Mouse (Mus musculus) neural tube, embryonic 12.5 days (tissue): ENCODE measurements around the gene Slc35e2. TPM values are rescaled to one million over a fixed set of nuclear protein-coding genes. Genes with fewer than 3 reads are reported as not detected.
"Not testable (repeated sequence)": the region's sequence is repeated elsewhere in the genome, so short reads cannot be mapped to it uniquely, and the experiment has no call there.

Source experiments
- ATAC-seq: fragments of 200-750 bp; cut with Nextera tagmentation; 2 replicates; pipeline ENCODE4 v1.8.0; 2017; ENCODE audit warnings: low read depth, mild to moderate bottlenecking, moderate TSS enrichment, moderate library complexity; ENCODE audit not compliant: low FRiP score
- H3K27ac ChIP-seq: fragments of 300-500 bp; sonication (generic); 2 replicates; pipeline ENCODE4 v1.5.1; 2016
- H3K27me3 ChIP-seq: fragments of 300-500 bp; sonication (generic); replicated peaks from 2 replicates; pipeline ENCODE4 v1.6.1; 2016; ENCODE audit warnings: mild to moderate bottlenecking
- H3K36me3 ChIP-seq: fragments of 300-500 bp; sonication (generic); 2 replicates; pipeline ENCODE4 v1.6.1; 2016; ENCODE audit warnings: mild to moderate bottlenecking
- H3K4me1 ChIP-seq: fragments of 300-500 bp; sonication (generic); 2 replicates; pipeline ENCODE4 v1.6.1; 2016
- H3K4me2 ChIP-seq: fragments of 300-500 bp; sonication (generic); replicated peaks from 2 replicates; pipeline ENCODE4 v1.6.1; 2016; ENCODE audit warnings: mild to moderate bottlenecking
- H3K4me3 ChIP-seq: fragments of 300-500 bp; sonication (generic); 2 replicates; pipeline ENCODE4 v1.5.1; 2016
- H3K9ac ChIP-seq: fragments of 300-500 bp; sonication (generic); 2 replicates; pipeline ENCODE4 v1.6.1; 2016; ENCODE audit warnings: mild to moderate bottlenecking
- H3K9me3 ChIP-seq: fragments of 300-500 bp; sonication (generic); 2 replicates; pipeline ENCODE4 v1.6.1; 2016; ENCODE audit warnings: mild to moderate bottlenecking
- WGBS: fragments of 180-500 bp; shearing (Covaris S2); methylation state at CpG from one replicate; pipeline ENCODE4 v1.1.7; 2016; 5-methylcytosine and 5-hydroxymethylcytosine counted together
- polyA plus RNA-seq: library from polyadenylated mRNA; unstranded; fragments of >200 nt; fragmentation: Nextera tagmentation; extraction: Ambion mirVana; gene quantifications from 2 replicates; pipeline ENCODE4 v1.2.1, GENCODE M21; 2016

Gene Slc35e2
- polyA plus RNA-seq, 1 experiment from 2014 or later = 16.7 TPM

- no peak overlapping the region for H3K9ac ChIP-seq
- H3K4me3 ChIP-seq = no peak overlapping the region
- WGBS = 75% methylated on average over 8 of the region's 8 CpGs
Measured at GRCm38 (mm10) chr4:155566555-155566954, 34.7 kb upstream of the Slc35e2 start.

GRCm38 (mm10) chr4:155568170-155568569 lies 33.0 kb upstream of the Slc35e2 start:
- H3K27me3 ChIP-seq = no peaks in the 10 kb centered on the region
- H3K27ac ChIP-seq = no peak overlapping the region
- no peaks in the 10 kb centered on the region for H3K36me3 ChIP-seq
- no peaks in the 10 kb centered on the region for H3K9me3 ChIP-seq
- ATAC-seq = no peak
- WGBS = 8% methylated on average over 2 of the region's 2 CpGs
- H3K4me1 ChIP-seq = peaks cover 12% of the 10 kb centered on the region
- no peak overlapping the region for H3K9ac ChIP-seq
- H3K4me3 ChIP-seq = no peak overlapping the region
- no peak overlapping the region for H3K4me2 ChIP-seq

More at GRCm38 (mm10) chr4:155566555-155566954, 34.7 kb upstream of the Slc35e2 start:
- Histone ChIP-seq H3K36me3 (no peaks in the 10 kb centered on the region), H3K4me2 (no peak overlapping the region), H3K27ac (no peak overlapping the region), H3K27me3 (no peaks in the 10 kb centered on the region), H3K4me1 (peaks cover 25% of the 10 kb centered on the region), H3K9me3 (no peaks in the 10 kb centered on the region)
- ATAC-seq = no peak

GRCm38 (mm10) chr4:155568632-155569370 lies 32.4 kb upstream of the Slc35e2 start:
- Histone ChIP-seq H3K27me3 (no peaks in the 10 kb centered on the region), H3K4me1 (peaks cover 12% of the 10 kb centered on the region), H3K4me2 (no peak overlapping the region), H3K9me3 (no peaks in the 10 kb centered on the region), H3K9ac (no peak overlapping the region), H3K27ac (no peak overlapping the region), H3K36me3 (no peaks in the 10 kb centered on the region), H3K4me3 (no peak overlapping the region)
- no peak for ATAC-seq
- WGBS = 88% methylated on average over 7 of the region's 7 CpGs

- 96% methylated on average over 6 of the region's 6 CpGs for WGBS
- no peaks in the 10 kb centered on the region for H3K36me3 ChIP-seq
- H3K9me3 ChIP-seq = no peaks in the 10 kb centered on the region
- no peak overlapping the region for H3K4me3 ChIP-seq
- no peak overlapping the region for H3K9ac ChIP-seq
- peaks cover 3% of the 10 kb centered on the region for H3K4me1 ChIP-seq
- no peak for ATAC-seq
- no peak overlapping the region for H3K27ac ChIP-seq
- no peak overlapping the region for H3K4me2 ChIP-seq
- H3K27me3 ChIP-seq = no peaks in the 10 kb centered on the region
Measured at GRCm38 (mm10) chr4:155569818-155570217, 31.4 kb upstream of the Slc35e2 start.

- not testable (repeated sequence) for H3K4me3 ChIP-seq, H3K27ac ChIP-seq, H3K4me1 ChIP-seq, ATAC-seq, H3K27me3 ChIP-seq, H3K36me3 ChIP-seq, H3K9me3 ChIP-seq, H3K4me2 ChIP-seq, H3K9ac ChIP-seq
- 94% methylated on average over 11 of the region's 11 CpGs for WGBS
Measured at GRCm38 (mm10) chr4:155570315-155570714, 30.9 kb upstream of the Slc35e2 start.

- Histone ChIP-seq H3K9me3 (no peaks in the 10 kb centered on the region), H3K36me3 (peaks cover 1% of the 10 kb centered on the region; the same call in 1 of the 2 replicates), H3K4me3 (no peak overlapping the region), H3K9ac (no peak overlapping the region), H3K4me1 (no peaks in the 10 kb centered on the region), H3K27me3 (no peaks in the 10 kb centered on the region), H3K27ac (no peak overlapping the region), H3K4me2 (no peak overlapping the region)
- ATAC-seq = no peak
- 87% methylated on average over 2 of the region's 2 CpGs for WGBS
Measured at GRCm38 (mm10) chr4:155571442-155571841, 29.8 kb upstream of the Slc35e2 start.

GRCm38 (mm10) chr4:155573155-155573554 lies 28.1 kb upstream of the Slc35e2 start:
- Histone ChIP-seq H3K4me2 (no peak overlapping the region), H3K9me3 (no peaks in the 10 kb centered on the region), H3K9ac (no peak overlapping the region), H3K27ac (no peak overlapping the region), H3K27me3 (no peaks in the 10 kb centered on the region), H3K4me3 (no peak overlapping the region), H3K4me1 (no peaks in the 10 kb centered on the region), H3K36me3 (peaks cover 18% of the 10 kb centered on the region)
- no peak for ATAC-seq
- 94% methylated on average over 2 of the region's 2 CpGs for WGBS

GRCm38 (mm10) chr4:155573876-155574275 lies 27.3 kb upstream of the Slc35e2 start:
- Histone ChIP-seq H3K4me1 (no peaks in the 10 kb centered on the region), H3K36me3 (peaks cover 26% of the 10 kb centered on the region), H3K9ac (no peak overlapping the region), H3K27ac (no peak overlapping the region), H3K27me3 (no peaks in the 10 kb centered on the region), H3K4me3 (no peak overlapping the region), H3K4me2 (no peak overlapping the region), H3K9me3 (no peaks in the 10 kb centered on the region)
- 96% methylated on average over 9 of the region's 9 CpGs for WGBS
- ATAC-seq = no peak

- Histone ChIP-seq H3K27me3 (no peaks in the 10 kb centered on the region), H3K27ac (no peak overlapping the region), H3K9me3 (no peaks in the 10 kb centered on the region), H3K4me1 (no peaks in the 10 kb centered on the region), H3K9ac (no peak overlapping the region), H3K36me3 (peaks cover 31% of the 10 kb centered on the region), H3K4me2 (no peak overlapping the region), H3K4me3 (no peak overlapping the region)
- ATAC-seq = no peak
- 91% methylated on average over 11 of the region's 11 CpGs for WGBS
Measured at GRCm38 (mm10) chr4:155574931-155575330, 26.3 kb upstream of the Slc35e2 start.

- Histone ChIP-seq H3K4me3 (no peak overlapping the region), H3K27me3 (no peaks in the 10 kb centered on the region), H3K4me2 (no peak overlapping the region), H3K27ac (no peak overlapping the region), H3K36me3 (peaks cover 32% of the 10 kb centered on the region), H3K9ac (no peak overlapping the region), H3K9me3 (no peaks in the 10 kb centered on the region), H3K4me1 (no peaks in the 10 kb centered on the region)
- ATAC-seq = no peak
- 91% methylated on average over 8 of the region's 8 CpGs for WGBS
Measured at GRCm38 (mm10) chr4:155575521-155575920, 25.7 kb upstream of the Slc35e2 start.

GRCm38 (mm10) chr4:155577132-155577531 lies 24.1 kb upstream of the Slc35e2 start:
- no peak overlapping the region for H3K4me3 ChIP-seq
- H3K9me3 ChIP-seq = no peaks in the 10 kb centered on the region
- no peak for ATAC-seq
- no peak overlapping the region for H3K27ac ChIP-seq
- H3K9ac ChIP-seq = no peak overlapping the region
- no peaks in the 10 kb centered on the region for H3K27me3 ChIP-seq
- H3K36me3 ChIP-seq = peaks cover 35% of the 10 kb centered on the region
- 95% methylated on average over 9 of the region's 9 CpGs for WGBS
- H3K4me1 ChIP-seq = no peaks in the 10 kb centered on the region
- H3K4me2 ChIP-seq = no peak overlapping the region

GRCm38 (mm10) chr4:155577741-155578140 lies 23.5 kb upstream of the Slc35e2 start:
- ATAC-seq = no peak
- WGBS = 87% methylated on average over 5 of the region's 5 CpGs
- H3K9ac ChIP-seq = no peak overlapping the region
- H3K36me3 ChIP-seq = peaks cover 41% of the 10 kb centered on the region
- H3K27me3 ChIP-seq = no peaks in the 10 kb centered on the region
- no peak overlapping the region for H3K4me2 ChIP-seq
- H3K4me1 ChIP-seq = no peaks in the 10 kb centered on the region
- H3K27ac ChIP-seq = no peak overlapping the region
- no peaks in the 10 kb centered on the region for H3K9me3 ChIP-seq
- no peak overlapping the region for H3K4me3 ChIP-seq
